Mouse (Mus musculus) CD8-positive naive resting alpha-beta T cell, adult 2 months (primary cell): Measurements from ENCODE around the gene 4930502E18Rik.
A peak's percentile ranks its signal among the peaks of the same experiment; 100 is the strongest.
"Not testable (repeated sequence)": the region's sequence is repeated elsewhere in the genome, so short reads cannot be mapped to it uniquely, and the experiment has no call there.

ENCODE experiments used
- DNase-seq, 2 experiments: peaks; one replicate each; pipeline ENCODE4 v3.0.0; 2022; ENCODE audit warnings: low read depth in 2 of 2, low spot score in 2 of 2

4930502E18Rik gene

GRCm38 (mm10) chrX:53724596-53724995 lies at the start of gene 4930502E18Rik:
Gene 4930502E18Rik, plus strand, starts transcription at chrX:53724826.
- no peak for DNase-seq

GRCm38 (mm10) chrX:53676943-53677342 lies 47.7 kb upstream of the 4930502E18Rik start:
- peak; percentile 62 to 76 for DNase-seq

- not testable (repeated sequence) for DNase-seq
Observed at GRCm38 (mm10) chrX:53682650-53683049, 42.0 kb upstream of the 4930502E18Rik start.

- DNase-seq, result not testable (repeated sequence)
Observed at GRCm38 (mm10) chrX:53684676-53685075, 40.0 kb upstream of the 4930502E18Rik start.

- no peak for DNase-seq
Observed at GRCm38 (mm10) chrX:53692065-53692464, 32.6 kb upstream of the 4930502E18Rik start.

DNA sequence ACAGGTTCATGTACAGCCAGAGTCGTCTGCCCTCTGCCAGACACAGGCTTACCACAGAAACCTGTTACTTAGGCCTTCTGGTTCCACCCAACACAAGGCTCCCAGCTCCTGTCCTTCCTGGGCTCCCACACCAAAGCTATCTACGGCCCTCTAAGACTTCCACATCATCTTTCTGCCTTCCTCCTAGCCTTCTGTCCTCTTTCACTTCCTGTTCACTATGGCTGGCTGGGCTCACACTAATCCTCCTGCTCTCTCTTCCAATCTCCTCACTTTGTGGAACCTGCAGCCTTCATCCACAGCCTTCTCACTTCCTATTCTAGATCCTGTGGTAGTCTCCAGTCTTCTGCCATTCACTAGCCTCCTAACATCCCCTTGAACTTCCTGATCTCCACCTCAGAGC lies 31.5 kb upstream of the 4930502E18Rik start:
- DNase-seq, result no peak

DNA sequence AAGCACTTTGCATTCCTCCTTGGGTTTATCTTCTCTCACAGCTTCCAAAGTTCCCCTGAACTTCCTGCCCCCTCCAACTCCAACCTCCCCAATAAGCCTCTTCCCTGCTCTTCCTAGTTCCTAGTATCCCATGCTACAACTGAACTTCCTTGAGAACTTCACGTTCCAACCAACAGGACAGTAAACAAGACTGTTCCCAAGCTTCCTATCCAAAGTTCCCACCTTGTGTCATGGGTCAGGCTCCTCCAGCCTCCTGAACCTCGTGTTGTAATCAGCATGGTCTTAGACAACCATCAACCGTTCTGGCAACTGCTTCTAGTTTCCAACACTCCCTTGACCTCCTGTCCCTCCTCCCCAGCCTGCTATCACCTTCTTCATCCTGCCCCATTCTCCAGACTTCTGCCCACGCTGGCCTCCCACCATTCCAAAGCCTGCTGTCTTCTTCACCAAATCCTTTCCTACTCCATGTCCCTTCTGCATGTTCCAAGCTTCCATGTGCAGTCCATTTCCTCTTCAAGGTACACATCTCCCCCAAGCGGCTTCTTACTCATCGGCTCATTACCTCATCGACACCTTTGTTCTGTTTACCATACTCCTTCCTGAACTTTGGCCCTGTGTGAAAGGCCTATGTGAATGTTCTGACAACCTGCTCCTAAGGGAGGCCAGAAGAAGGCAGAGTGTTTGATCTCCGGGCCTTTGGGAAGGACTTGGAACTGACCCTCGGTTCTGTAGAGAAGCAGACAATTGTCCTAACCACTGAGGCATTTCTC lies 30.4 kb upstream of the 4930502E18Rik start:
- no peak for DNase-seq

DNA sequence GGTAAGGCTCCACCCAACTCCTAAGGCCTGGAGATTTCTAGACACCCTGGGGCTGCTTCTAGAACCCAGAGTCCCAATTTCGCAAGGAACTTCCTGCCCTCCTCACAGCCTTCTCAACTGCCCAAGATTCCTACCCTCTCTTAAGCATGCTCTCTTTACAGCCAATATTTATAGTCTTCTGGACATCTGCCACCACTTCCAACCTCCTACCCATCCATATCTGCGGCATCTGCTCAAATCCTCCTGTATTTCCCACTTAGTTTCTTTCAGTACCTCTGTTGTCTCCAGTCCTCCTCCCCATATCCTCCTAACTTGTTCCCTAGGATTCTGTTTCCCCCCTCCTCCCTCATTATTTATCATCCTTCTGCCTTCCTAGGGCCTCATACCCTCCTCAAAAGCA lies 25.4 kb upstream of the 4930502E18Rik start:
- DNase-seq, result no peak

GRCm38 (mm10) chrX:53702673-53703072 lies 22.0 kb upstream of the 4930502E18Rik start:
- DNase-seq, result no peak

GRCm38 (mm10) chrX:53715942-53716322 lies 8.7 kb upstream of the 4930502E18Rik start:
- no peak for DNase-seq

DNA sequence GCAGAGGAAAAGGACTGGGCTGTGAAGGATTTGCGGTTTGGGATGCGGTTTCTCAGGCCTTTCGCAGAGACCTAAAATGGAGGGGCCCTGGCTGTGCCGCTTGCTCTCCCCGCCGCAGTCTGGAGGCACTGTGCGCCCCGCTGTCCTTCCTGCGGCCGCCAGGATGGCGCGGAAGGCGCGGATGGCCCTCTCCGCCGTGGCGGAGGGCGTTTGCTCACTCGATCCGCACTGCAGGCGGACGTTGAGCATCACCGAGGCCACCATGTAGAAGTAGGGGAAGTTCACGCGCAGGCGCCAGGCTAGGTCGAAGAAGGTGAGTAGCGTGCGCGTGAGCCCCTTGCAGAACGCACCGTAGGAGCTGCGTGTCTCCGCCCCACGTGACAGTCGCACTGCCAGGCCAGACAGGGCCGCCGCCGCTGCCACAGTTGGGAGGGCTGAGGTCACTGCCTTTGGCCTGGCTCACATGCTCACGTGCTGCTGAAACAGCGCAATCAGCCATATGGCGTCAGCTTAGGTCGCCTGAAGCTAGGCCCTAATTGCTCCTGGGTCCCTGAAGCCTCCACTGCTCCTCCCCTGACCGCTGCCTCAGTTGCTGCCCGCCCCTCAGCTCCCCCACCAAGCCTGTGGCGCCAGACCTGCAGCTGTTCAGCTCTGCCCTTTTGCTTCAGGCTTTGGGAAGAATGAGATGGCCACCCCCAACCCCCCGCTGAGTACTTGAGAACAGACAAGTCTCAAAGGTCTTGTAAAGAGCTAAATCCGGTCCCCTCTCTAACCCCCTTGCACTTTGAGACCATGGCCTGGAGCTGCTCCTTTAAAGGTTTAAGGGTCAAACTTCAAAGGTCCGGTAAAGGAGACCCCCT lies 8.1 kb upstream of the 4930502E18Rik start:
- no peak for DNase-seq

- DNase-seq, result no peak
Observed at GRCm38 (mm10) chrX:53728967-53729366, 4.3 kb downstream of the 4930502E18Rik start.

- DNase-seq, result no peak
Observed at GRCm38 (mm10) chrX:53752851-53753250, 28.2 kb downstream of the 4930502E18Rik start.

- DNase-seq, result no peak
Observed at GRCm38 (mm10) chrX:53757736-53758135, 33.1 kb downstream of the 4930502E18Rik start, which contains the start of gene 1700013H16Rik. Gene 1700013H16Rik, minus strand, starts transcription at chrX:53757831.

GRCm38 (mm10) chrX:53776276-53776675 lies 51.6 kb downstream of the 4930502E18Rik start, which contains the start of gene Zfp36l3:
Gene Zfp36l3, minus strand, starts transcription at chrX:53776394.
- no peak for DNase-seq
